Mouse (Mus musculus): ENCODE data around the gene Gm49403.

Gm49403 gene

GRCm38 (mm10) chr19:8911810-8912209 lies 28.1 kb downstream of the Gm49403 start:
- no peak for DNase-seq (ENCODE audit: low spot score)

- no peak for DNase-seq (ENCODE audit: low spot score)
Measured at GRCm38 (mm10) chr19:8914212-8914611, 30.5 kb downstream of the Gm49403 start.

- no peak for DNase-seq (ENCODE audit: low spot score)
Measured at GRCm38 (mm10) chr19:8919000-8919399, 35.3 kb downstream of the Gm49403 start.

- DNase-seq (ENCODE audit: low spot score) = no peak
Measured at GRCm38 (mm10) chr19:8919684-8920072, 35.9 kb downstream of the Gm49403 start.

- DNase-seq (ENCODE audit: low spot score) = peak; percentile 87
Measured at GRCm38 (mm10) chr19:8920073-8920736, 36.5 kb downstream of the Gm49403 start, which contains the start of gene B3gat3. TSS of gene B3gat3 (plus strand) at chr19:8920374.

GRCm38 (mm10) chr19:8920836-8921291 lies 37.1 kb downstream of the Gm49403 start:
- DNase-seq (ENCODE audit: low spot score) = no peak

GRCm38 (mm10) chr19:8921741-8922140 lies 38.0 kb downstream of the Gm49403 start:
- DNase-seq (ENCODE audit: low spot score) = no peak

GRCm38 (mm10) chr19:8926766-8927165 lies 43.0 kb downstream of the Gm49403 start:
- no peak for DNase-seq (ENCODE audit: low spot score)

GRCm38 (mm10) chr19:8927891-8928525 lies 44.3 kb downstream of the Gm49403 start:
- no peak for DNase-seq (ENCODE audit: low spot score)

GRCm38 (mm10) chr19:8928689-8929223 lies 45.0 kb downstream of the Gm49403 start:
- DNase-seq (ENCODE audit: low spot score) = no peak

GRCm38 (mm10) chr19:8929224-8930088 lies 45.7 kb downstream of the Gm49403 start, which contains the start of the genes Rom1 and Eml3:
TSS of gene Rom1 (minus strand) at chr19:8929356.
TSS of gene Eml3 (plus strand) at chr19:8929552.
- no peak for DNase-seq (ENCODE audit: low spot score)

- no peak for DNase-seq (ENCODE audit: low spot score)
Measured at GRCm38 (mm10) chr19:8930117-8930516, 46.4 kb downstream of the Gm49403 start.

GRCm38 (mm10) chr19:8930771-8931170 lies 47.0 kb downstream of the Gm49403 start:
- DNase-seq (ENCODE audit: low spot score) = no peak

GRCm38 (mm10) chr19:8936736-8937135 lies 53.0 kb downstream of the Gm49403 start:
- DNase-seq (ENCODE audit: low spot score) = no peak

Measured in left cerebral cortex, adult 11 months (tissue).